Mouse (Mus musculus) Patski (cell line): Measurements from ENCODE around the gene Ccdc28b. TPM values are rescaled to one million over a fixed set of nuclear protein-coding genes. Genes with fewer than 3 reads are reported as not detected.

ENCODE experiments used
- ATAC-seq: fragments of 100-300 bp; one replicate; pipeline ENCODE4 v1.8.0; 2021
- CTCF ChIA-PET: fragments of 350-600 bp; sonication (Branson Sonifier 250); formaldehyde crosslinking; loops from one replicate; lab custom pipeline; 2022; ENCODE audit warnings: inconsistent platforms; lab: Charles Lee
- POLR2A ChIA-PET: fragments of 350-600 bp; sonication (Branson Sonifier 250); formaldehyde crosslinking; loops from one replicate; lab custom pipeline; 2022; ENCODE audit warnings: antibody characterized with exemption, inconsistent platforms; lab: Charles Lee
- DNase-seq: peaks from one replicate; pipeline ENCODE4 v3.0.0-alpha.2; 2011; ENCODE audit warnings: low read depth, low spot score
- H3K27me3 ChIP-seq: fragments of 371-371 bp; one replicate; pipeline ENCODE4 v1.5.1; 2021
- CTCF ChIP-seq: fragments of 100-300 bp; IDR thresholded peaks from one replicate; pipeline ENCODE4 v1.5.1; 2021
- in situ Hi-C: fragments of 300-500 bp; cut with MboI; formaldehyde crosslinking; loops from 3 replicates; pipeline ENCODE4 v1.11.1; 2018; ENCODE audit warnings: low pct_unique_long_range_greater_than_20kb, mixed read lengths
- polyA plus RNA-seq: library from polyadenylated mRNA; unstranded; gene quantifications from one replicate; pipeline ENCODE4 v1.2.3, GENCODE M21; 2021

Gene Ccdc28b
- polyA plus RNA-seq, 1 experiment from 2014 or later, result 18.1 TPM

DNA sequence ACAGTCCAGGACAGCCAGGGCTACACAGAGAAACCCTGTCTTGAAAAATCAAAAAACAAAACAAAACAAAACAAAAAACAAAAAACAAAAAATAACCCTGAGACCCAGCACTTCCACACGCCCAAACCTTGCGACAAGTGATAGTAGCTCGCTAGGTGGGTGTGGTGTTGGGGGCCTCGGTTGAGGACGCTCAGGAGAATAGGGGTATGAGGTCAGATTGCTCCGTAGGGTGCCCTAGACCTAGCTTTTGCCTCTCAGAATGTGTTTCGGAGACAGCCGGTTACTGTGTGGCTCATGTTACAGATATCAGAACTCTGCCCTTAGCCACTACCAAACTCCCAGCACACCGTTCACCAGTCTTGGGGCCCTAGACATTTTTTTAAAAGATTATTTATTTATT lies 38.0 kb downstream of the Ccdc28b start:
- no peak for ATAC-seq
- in situ Hi-C loops, result loop anchor here (5.0 kb wide), 1 partner anchor 43 kb away; the partner anchor contains the start of gene Hdac1
- CTCF ChIA-PET, result interaction anchor here (1.3 kb wide), 2 partner anchors 8 to 13 kb away, joined by 5 to 6 read pairs; no protein-coding TSS in a partner anchor
- POLR2A ChIA-PET, result no interaction called here
- no peak for TF ChIP-seq CTCF
- DNase-seq, result no peak
- no peaks in the 10 kb centered on the region for H3K27me3 ChIP-seq

DNA sequence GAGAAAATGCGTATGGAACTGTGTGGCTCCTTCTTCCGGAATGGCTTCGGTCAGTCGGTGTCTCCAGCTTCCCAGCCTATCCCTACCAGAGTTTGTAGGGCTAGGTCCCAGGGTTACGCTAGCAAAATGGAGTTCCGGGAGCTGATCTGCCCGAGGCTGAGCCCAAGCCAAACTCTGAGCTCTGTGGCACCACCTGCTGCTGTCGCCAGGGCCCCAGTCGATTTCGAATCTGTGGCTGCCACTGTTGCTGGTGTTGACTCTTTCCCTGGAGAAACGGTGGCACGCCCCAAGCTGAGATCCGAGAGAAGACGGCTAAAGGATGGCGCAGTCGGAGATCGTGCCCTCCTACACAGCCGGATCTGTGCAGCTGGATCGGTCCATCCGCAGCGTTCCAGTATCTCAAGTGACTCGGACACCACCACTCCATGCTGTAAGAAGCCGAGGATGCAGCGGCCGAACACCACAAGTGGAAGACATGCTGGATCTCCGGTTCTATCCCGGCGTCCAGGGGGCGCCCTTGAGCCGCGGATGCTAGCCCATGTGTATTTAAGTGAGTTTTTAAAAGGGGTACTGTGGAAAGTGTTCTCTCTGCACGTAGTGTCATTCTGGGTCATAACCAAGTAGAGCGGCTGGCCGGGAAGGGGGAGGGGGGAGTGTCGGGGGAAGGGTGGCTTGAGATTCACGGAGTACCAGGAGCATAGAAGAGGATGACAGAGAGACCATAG lies 38.7 kb downstream of the Ccdc28b start:
- TF ChIP-seq CTCF, result peak; percentile 78
- H3K27me3 ChIP-seq, result no peaks in the 10 kb centered on the region
- in situ Hi-C loops, result loop anchor here (5.0 kb wide), 1 partner anchor 43 kb away; the partner anchor contains the start of gene Hdac1
- POLR2A ChIA-PET, result interaction anchor here (0.9 kb wide), 1 partner anchor 16 kb away, joined by 6 read pairs; the partner anchor contains the start of genes Eif3i and Tmem234
- ATAC-seq (no peak), DNase-seq (no peak)
- CTCF ChIA-PET, result interaction anchor here (0.9 to 1.3 kb wide), 3 partner anchors 8 to 24 kb away, joined by 3 to 5 read pairs (median 4); no protein-coding TSS in a partner anchor

DNA sequence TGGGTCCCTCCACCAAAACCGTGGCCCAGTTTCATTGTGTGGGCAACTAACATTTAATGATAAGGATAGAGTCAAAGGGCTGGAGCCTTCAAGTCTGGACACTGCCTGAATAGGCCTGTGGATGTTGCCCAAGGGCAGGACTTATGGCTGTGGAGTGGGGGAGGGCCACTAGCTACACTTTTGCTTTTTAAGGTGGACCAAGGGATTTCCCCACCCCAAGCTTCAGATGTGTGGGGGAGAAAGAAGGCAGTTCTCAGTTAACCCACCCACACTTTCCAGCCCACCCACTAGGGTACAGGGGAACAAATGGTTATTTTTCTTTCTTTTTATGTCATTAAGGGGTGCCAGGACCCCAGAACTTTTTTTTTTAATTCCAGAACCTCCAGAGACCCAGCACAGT lies 39.4 kb downstream of the Ccdc28b start:
- TF ChIP-seq CTCF, result no peak
- ChIA-PET CTCF (interaction anchor here (0.9 to 1.0 kb wide), 2 partner anchors 15 to 25 kb away, joined by 3 to 4 read pairs; no protein-coding TSS in a partner anchor), POLR2A (interaction anchor here (0.9 kb wide), 1 partner anchor 17 kb away, joined by 6 read pairs; the partner anchor contains the start of genes Eif3i and Tmem234)
- DNase-seq (no peak), ATAC-seq (no peak)
- H3K27me3 ChIP-seq, result no peaks in the 10 kb centered on the region
- in situ Hi-C loops, result no loop called here

DNA sequence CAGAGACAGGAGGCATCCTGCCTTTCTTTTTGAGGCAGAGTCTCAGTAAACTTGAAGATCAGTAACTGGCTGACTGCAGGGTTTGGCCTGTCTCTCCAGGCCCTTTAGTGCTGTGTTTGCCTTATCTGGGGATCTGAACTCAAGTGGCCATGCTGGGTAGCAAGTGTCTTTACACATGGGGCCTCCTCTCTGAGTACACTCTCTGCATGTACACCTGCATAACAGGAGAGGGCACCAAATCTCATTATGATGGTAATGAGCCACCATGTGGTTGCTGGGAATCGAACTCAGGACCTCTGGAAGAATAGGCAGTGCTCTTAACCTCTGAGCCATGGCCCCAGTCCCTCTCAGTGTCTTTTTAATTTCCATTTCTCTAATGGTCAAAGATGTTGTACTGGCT lies 41.5 kb downstream of the Ccdc28b start:
- no peak for ATAC-seq
- no peak for DNase-seq
- ChIA-PET CTCF (interaction anchor here (1.7 kb wide), 1 partner anchor 27 kb away, joined by 5 read pairs; no protein-coding TSS in a partner anchor), POLR2A (no interaction called here)
- in situ Hi-C loops, result no loop called here
- no peak for TF ChIP-seq CTCF
- H3K27me3 ChIP-seq, result no peaks in the 10 kb centered on the region

DNA sequence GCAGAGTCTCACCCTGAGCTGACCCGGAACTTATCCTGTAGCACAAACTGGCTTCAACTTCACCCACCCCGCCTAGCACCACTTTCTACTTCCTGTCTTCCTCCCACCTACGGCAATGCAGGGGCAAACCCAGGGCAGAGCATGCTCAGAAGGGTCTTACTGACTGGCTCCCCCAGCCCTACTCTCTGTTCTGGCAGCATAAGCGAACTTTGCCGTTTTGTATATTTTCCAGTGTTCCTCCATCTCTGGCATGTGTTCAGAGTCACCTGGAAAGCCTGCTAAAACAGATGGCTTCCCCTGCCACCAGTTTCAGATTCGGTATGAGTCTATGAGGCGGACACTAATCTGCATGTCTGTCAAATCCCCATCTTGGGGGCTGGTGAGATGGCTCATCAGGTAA lies 43.4 kb downstream of the Ccdc28b start:
- in situ Hi-C loops, result no loop called here
- CTCF ChIA-PET, result no interaction called here
- no peak for TF ChIP-seq CTCF
- ATAC-seq (no peak), DNase-seq (no peak)
- POLR2A ChIA-PET, result no interaction called here
- H3K27me3 ChIP-seq, result no peaks in the 10 kb centered on the region

DNA sequence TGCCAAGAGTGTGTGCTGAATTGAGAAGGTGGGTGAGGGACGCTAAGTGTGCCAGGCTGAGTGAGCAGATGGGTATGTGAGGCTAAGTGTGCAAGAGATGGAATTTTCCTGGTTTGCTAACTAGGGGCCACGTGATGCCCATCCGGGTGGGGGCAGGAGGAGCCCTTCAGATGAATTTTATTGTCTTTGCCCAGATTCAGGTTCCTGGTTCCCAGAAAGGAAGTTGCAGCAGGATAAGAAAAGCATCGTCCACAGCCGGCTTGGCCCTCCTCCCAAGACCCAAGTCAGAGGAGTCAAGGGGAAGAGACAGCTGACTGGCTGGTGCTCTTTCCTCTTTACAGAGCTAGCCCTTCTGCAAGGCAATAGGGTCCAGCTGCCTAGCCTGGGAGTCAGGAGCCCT lies 45.3 kb downstream of the Ccdc28b start, which contains the start of gene Fam167b:
Gene Fam167b (minus strand): TSS at position 84 of the 400 bp plus-strand sequence.
- no peak for TF ChIP-seq CTCF
- POLR2A ChIA-PET, result no interaction called here
- ATAC-seq, result no peak

DNA sequence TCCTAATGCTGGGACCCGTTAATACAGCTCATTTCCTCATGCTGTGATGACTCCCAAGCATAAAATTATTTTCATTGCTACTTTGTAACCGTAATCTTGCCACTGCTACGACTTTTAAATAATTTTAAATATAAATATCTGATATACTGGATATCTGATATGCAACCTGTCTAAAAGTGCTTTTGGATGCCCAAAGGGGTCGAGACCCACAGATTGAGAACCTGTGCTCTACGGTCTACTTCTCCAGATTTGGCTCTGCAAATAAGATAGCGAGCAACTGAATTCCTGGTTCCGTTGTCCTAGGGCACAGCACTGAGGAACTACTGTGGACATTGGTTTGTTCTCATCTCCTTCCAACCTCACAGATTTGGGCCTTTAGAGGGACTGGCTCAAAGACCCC lies 46.1 kb downstream of the Ccdc28b start:
- no peak for TF ChIP-seq CTCF
- H3K27me3 ChIP-seq, result no peaks in the 10 kb centered on the region
- ChIA-PET CTCF (interaction anchor here (0.7 to 3.6 kb wide), 8 partner anchors 8 to 36 kb away, joined by 3 to 19 read pairs (median 4); no protein-coding TSS in a partner anchor), POLR2A (no interaction called here)
- ATAC-seq (no peak), DNase-seq (no peak)
- in situ Hi-C loops, result no loop called here

More for the DNA sequence above, 45.3 kb downstream of the Ccdc28b start, which contains the start of gene Fam167b:
- CTCF ChIA-PET, result interaction anchor here (3.6 kb wide), 1 partner anchor 30 kb away, joined by 19 read pairs; no protein-coding TSS in a partner anchor
- DNase-seq, result no peak
- in situ Hi-C loops, result no loop called here
- H3K27me3 ChIP-seq, result no peaks in the 10 kb centered on the region

DNA sequence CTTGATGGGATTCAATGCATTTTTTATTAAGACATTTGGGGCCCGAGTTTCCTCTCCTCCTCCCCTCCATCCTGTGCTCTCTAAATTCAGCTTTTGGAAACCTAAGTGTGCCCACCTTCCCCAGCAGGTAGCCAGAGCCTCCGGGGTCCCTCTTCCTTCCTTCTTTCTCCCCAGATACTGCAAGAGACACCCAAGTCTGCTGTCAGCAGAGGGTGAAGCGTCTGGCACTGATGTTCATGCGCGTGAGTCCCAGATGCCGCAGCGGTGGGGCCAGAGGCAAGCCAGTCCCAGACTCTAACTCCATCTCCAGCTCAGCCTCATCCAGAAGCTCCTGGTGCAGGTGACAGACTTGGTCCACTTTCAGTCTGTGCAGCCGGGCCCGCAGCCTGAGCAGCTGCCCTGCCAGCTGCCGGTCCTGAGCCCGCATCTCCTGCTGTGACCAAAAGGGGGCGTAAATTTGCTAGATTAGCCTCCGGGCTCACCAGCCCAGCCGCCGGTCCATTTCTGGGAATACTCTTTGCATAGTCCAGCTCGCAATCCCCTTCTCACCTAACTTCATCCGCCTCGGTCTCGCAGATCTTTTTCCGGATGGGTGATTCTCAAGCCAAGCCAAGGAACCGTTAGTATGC lies 46.8 kb downstream of the Ccdc28b start:
- peak; percentile 82 for TF ChIP-seq CTCF
- DNase-seq (no peak), ATAC-seq (no peak)
- ChIA-PET CTCF (interaction anchor here (0.7 to 3.6 kb wide), 9 partner anchors 9 to 36 kb away, joined by 3 to 19 read pairs (median 4); no protein-coding TSS in a partner anchor), POLR2A (interaction anchor here (1.0 to 1.3 kb wide), 2 partner anchors 34 to 42 kb away, joined by 3 to 4 read pairs; partner anchors contain the start of gene Hdac1)
- in situ Hi-C loops, result no loop called here
- no peaks in the 10 kb centered on the region for H3K27me3 ChIP-seq

DNA sequence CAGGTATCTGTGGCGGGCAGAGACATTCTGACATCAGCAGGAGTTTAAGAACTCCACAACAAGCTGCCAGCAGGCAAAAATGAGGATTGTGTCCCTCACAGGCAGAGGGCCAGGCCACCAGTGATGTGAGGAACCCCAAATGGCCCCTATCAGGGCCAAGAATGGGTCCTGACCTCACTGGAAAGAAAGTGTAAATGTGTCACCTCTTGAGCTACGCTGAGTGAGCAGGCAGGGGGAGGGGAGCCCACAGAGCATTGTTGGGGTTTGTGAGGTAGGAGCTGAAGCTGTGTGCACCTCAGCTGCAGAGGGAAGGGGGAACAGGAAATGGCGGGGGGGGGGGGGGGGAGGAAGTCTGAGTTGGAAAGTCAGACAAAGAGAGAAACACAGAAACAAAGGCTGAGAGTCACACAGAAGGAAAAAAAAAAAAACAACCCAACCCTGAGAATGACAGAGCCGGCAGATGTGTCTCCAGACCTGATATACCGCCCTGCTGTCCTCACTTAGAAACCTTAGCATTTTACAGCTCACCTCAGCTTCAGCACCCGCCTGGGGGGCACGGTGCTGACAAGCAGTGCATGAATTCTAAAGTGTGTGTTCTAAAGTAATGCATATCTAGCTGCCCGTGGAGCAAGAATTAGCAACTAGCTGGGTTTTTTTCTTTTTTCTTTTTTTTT lies 48.4 kb downstream of the Ccdc28b start:
- ChIA-PET POLR2A (no interaction called here), CTCF (no interaction called here)
- TF ChIP-seq CTCF, result no peak
- ATAC-seq, result no peak
- in situ Hi-C loops, result no loop called here
- no peak for DNase-seq
- H3K27me3 ChIP-seq, result no peaks in the 10 kb centered on the region

DNA sequence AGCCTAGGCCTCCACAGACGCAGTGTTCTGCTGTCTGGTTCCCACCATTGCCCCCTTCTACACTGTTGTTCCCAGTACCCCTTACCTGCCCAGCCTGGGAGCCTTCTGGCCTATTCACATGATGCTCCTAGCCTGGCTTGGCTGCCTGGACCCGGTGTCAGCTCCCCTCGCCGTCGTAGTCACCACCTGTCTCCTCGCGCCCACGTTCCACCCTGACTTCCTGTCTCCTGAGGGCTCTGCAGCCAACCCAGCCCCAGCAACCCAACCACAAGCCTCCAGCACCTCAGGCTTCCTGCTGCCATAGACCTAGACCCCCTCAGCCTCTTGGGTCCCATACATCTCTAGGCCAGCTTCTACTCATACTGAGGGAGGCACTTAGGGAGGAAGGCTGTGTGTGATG lies 50.3 kb downstream of the Ccdc28b start, which contains the start of gene Lck:
Gene Lck (minus strand): TSS at position 212 of the 400 bp plus-strand sequence.
- TF ChIP-seq CTCF, result no peak
- no peak for ATAC-seq
- H3K27me3 ChIP-seq, result no peaks in the 10 kb centered on the region
- in situ Hi-C loops, result no loop called here
- DNase-seq, result no peak
- CTCF ChIA-PET, result interaction anchor here (2.1 kb wide), 1 partner anchor 36 kb away, joined by 5 read pairs; no protein-coding TSS in a partner anchor
- POLR2A ChIA-PET, result no interaction called here
